Mouse (Mus musculus) midbrain, postnatal 0 days (tissue): ENCODE data around the gene Cd59b. TPM values are rescaled to one million over a fixed set of nuclear protein-coding genes. Genes with fewer than 3 reads are reported as not detected.

Source experiments
- ATAC-seq: fragments of 200-750 bp; cut with Nextera tagmentation; 2 replicates; pipeline ENCODE4 v1.8.0; 2017; ENCODE audit warnings: moderate number of reproducible peaks, mild to moderate bottlenecking, moderate TSS enrichment, moderate library complexity; ENCODE audit not compliant: low FRiP score
- DNase-seq: peaks from one replicate; pipeline ENCODE4 v3.0.0-alpha.2; 2015; ENCODE audit warnings: low spot score
- H3K27ac ChIP-seq: fragments of 300-500 bp; sonication (generic); 2 replicates; pipeline ENCODE4 v1.5.1; 2014; ENCODE audit warnings: low read depth, mild to moderate bottlenecking, low read length, mixed read lengths
- H3K27me3 ChIP-seq: fragments of 300-500 bp; sonication (generic); 2 replicates; pipeline ENCODE4 v1.6.1; 2014; ENCODE audit warnings: low read length, control low read depth, mixed read lengths; ENCODE audit not compliant: insufficient read depth
- H3K36me3 ChIP-seq: fragments of 300-500 bp; sonication (generic); 2 replicates; pipeline ENCODE4 v1.6.1; 2014; ENCODE audit warnings: low read length, control low read depth, mixed read lengths; ENCODE audit not compliant: insufficient read depth
- H3K4me1 ChIP-seq: fragments of 300-500 bp; sonication (generic); 2 replicates; pipeline ENCODE4 v1.6.1; 2014; ENCODE audit warnings: mild to moderate bottlenecking, control low read depth, antibody characterized with exemption, low read length, mixed read lengths; ENCODE audit not compliant: insufficient read depth
- H3K4me2 ChIP-seq: fragments of 300-500 bp; sonication (generic); 2 replicates; pipeline ENCODE4 v1.6.1; 2014; ENCODE audit warnings: low read depth, mild to moderate bottlenecking, low read length, mixed read lengths; ENCODE audit not compliant: poor library complexity, severe bottlenecking
- H3K4me3 ChIP-seq: fragments of 300-500 bp; sonication (generic); 2 replicates; pipeline ENCODE4 v1.5.1; 2014; ENCODE audit warnings: low read depth, mild to moderate bottlenecking, low read length, moderate library complexity
- H3K9ac ChIP-seq: fragments of 300-500 bp; sonication (generic); replicated peaks from 2 replicates; pipeline ENCODE4 v1.6.1; 2014; ENCODE audit warnings: mild to moderate bottlenecking, low read length, moderate library complexity, mixed read lengths; ENCODE audit not compliant: poor library complexity, severe bottlenecking
- H3K9me3 ChIP-seq: fragments of 300-500 bp; sonication (generic); 2 replicates; pipeline ENCODE4 v1.6.1; 2016; ENCODE audit warnings: low read length, control low read depth
- CTCF ChIP-seq: IDR thresholded peaks from 2 replicates; pipeline ENCODE4 v1.5.1; 2016; ENCODE audit warnings: antibody characterized with exemption, mild to moderate bottlenecking
- WGBS: fragments of 180-500 bp; shearing (Covaris S2); extraction: QIAGEN DNeasy Blood & Tissue Kit; methylation state at CpG from one replicate; pipeline ENCODE4 v1.1.7; 2014; 5-methylcytosine and 5-hydroxymethylcytosine counted together
- polyA plus RNA-seq: library from polyadenylated mRNA; unstranded; fragments of >200 nt; fragmentation: Nextera tagmentation; extraction: Ambion mirVana; gene quantifications from 2 replicates; pipeline ENCODE4 v1.2.1, GENCODE M21; 2015
- total RNA-seq: library from RNA; depleted of rRNA; stranded (reverse); fragments of >200 nt; gene quantifications from 2 replicates; pipeline ENCODE4 v1.2.3, GENCODE M21; 2014

The Cd59b gene
- total and polyA plus RNA-seq, 2 experiments from 2014 or later: 2.4 TPM; not detected in 1

DNA sequence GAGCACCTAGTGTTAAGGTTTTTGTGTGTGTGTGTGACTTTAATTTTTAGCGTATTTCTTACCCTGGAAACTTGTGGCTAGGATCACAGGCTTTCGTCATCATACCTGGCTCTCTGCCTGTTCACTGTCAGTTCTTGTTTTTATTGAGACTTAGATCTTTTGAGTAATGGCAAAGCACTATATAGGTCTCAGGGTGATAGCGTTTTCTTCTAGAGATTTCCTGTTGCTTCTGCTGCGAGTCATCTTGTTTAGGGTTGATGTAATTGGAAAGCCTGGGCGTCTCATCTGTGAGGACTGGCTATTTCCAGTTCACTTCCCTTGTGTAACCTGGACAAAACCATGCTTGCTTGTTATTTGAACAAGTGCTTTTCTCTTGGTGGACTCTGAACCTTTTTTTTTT lies 28.0 kb upstream of the Cd59b start:
- Histone ChIP-seq H3K4me2 (no peak overlapping the region), H3K27ac (no peak overlapping the region), H3K4me3 (no peak overlapping the region), H3K27me3 (no peaks in the 10 kb centered on the region), H3K36me3 (peaks cover 25% of the 10 kb centered on the region), H3K4me1 (no peaks in the 10 kb centered on the region), H3K9me3 (no peaks in the 10 kb centered on the region), H3K9ac (no peak overlapping the region)
- no peak for ATAC-seq
- WGBS: 82% methylated on average over 5 of the region's 5 CpGs
- no peak for TF ChIP-seq CTCF
- no peak for DNase-seq

DNA sequence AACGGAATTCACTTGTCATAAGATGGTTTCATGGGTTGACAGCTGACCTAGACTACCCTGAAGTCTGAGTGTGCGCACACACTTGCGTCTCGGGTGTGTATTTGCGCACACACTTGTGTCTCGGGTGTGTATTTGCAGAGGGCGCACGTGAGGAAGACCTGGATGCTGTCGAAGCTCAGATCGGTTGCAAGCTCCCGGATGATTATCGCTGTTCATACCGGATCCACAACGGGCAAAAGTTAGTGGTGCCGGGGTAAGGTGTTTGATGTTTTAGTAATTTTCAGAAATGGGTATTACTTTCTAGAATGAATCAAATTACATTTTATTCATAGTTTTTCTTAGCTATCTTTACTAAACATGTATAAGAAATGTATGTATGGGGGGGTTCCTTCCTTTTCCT lies 26.9 kb upstream of the Cd59b start:
- Histone ChIP-seq H3K4me2 (no peak overlapping the region), H3K4me1 (no peaks in the 10 kb centered on the region), H3K4me3 (no peak overlapping the region), H3K9me3 (no peaks in the 10 kb centered on the region), H3K9ac (no peak overlapping the region), H3K36me3 (peaks cover 24% of the 10 kb centered on the region), H3K27me3 (no peaks in the 10 kb centered on the region), H3K27ac (no peak overlapping the region)
- ATAC-seq (no peak), DNase-seq (no peak)
- 97% methylated on average over 15 of the region's 15 CpGs for WGBS
- TF ChIP-seq CTCF: no peak

DNA sequence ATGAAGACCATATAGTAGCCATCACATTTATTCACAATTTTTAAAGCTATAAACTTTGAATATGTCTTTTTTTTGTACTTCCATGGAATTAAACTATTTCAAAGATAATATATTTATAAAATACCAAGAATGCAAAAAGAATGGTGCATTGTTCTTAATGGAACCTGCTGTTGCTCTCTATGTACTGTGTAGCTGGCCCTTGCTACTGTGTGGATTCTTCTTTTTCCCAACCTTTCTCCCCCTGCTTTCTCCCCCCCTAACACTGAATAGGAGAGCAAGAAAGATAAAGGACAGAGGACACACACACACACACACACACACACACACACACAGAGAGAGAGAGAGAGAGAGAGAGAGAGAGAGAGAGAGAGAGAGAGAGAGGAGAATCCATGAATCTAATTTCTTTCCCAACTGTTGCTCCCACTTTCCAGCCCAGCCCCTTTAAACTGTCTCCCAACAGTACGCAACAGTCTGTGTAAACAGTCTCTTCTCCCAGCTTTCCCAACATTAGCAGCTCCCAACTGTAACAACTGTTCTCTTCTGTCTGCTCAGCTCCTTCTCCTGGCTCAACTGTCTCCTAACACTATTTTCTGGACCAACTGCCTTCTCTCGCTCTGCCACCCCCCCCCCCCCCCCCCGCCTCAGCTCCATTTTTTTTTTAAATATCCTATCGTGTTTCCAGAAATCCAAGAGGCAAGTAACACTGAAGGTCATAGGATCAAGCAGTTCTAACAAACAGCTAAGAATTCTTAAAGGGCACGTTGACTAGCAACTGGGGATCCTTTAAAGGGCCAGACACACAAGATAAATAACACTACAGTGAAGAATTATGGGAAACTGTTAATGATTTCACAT lies 25.8 kb upstream of the Cd59b start:
- no peaks in the 10 kb centered on the region for H3K9me3 ChIP-seq
- H3K36me3 ChIP-seq: peaks cover 28% of the 10 kb centered on the region
- H3K27ac ChIP-seq: no peak overlapping the region
- no peak for ATAC-seq
- H3K4me2 ChIP-seq: no peak overlapping the region
- no peaks in the 10 kb centered on the region for H3K4me1 ChIP-seq
- H3K27me3 ChIP-seq: no peaks in the 10 kb centered on the region
- 56% methylated on average over 5 of the region's 5 CpGs for WGBS
- no peak for DNase-seq
- TF ChIP-seq CTCF: no peak
- no peak overlapping the region for H3K9ac ChIP-seq
- no peak overlapping the region for H3K4me3 ChIP-seq

DNA sequence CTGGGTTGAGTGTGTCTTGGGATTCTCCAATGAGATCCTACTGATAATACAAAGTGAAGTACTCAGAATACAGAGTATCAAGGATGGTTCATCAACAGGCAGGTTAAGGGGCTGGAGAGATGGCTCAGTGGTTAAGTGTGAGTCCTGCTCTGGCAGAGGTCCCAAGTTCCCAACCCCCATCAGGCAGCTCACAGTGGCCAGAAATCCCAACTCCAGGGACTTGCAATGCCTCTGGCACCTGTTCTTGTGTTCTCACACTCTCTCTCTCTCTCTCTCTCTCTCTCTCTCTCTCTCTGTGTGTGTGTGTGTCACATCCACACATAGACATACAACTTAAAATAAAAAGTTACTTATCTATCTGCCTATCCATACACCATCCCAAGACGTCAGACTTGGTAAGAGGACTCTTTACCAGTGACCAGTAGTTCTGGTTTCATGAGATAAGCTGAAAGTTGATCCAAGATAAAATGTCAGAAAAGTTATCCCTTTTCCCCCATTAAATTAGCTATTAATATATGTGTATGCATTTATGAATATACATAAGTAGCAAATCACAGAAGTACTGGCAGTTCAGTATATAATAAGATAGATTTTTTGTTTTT lies 25.1 kb upstream of the Cd59b start:
- Histone ChIP-seq H3K4me1 (no peaks in the 10 kb centered on the region), H3K4me2 (no peak overlapping the region), H3K9me3 (no peaks in the 10 kb centered on the region), H3K27ac (no peak overlapping the region), H3K36me3 (peaks cover 29% of the 10 kb centered on the region), H3K4me3 (no peak overlapping the region), H3K27me3 (no peaks in the 10 kb centered on the region), H3K9ac (no peak overlapping the region)
- WGBS: 88% methylated on average over 1 of the region's 1 CpGs
- ATAC-seq (no peak), DNase-seq (no peak)
- TF ChIP-seq CTCF: no peak

DNA sequence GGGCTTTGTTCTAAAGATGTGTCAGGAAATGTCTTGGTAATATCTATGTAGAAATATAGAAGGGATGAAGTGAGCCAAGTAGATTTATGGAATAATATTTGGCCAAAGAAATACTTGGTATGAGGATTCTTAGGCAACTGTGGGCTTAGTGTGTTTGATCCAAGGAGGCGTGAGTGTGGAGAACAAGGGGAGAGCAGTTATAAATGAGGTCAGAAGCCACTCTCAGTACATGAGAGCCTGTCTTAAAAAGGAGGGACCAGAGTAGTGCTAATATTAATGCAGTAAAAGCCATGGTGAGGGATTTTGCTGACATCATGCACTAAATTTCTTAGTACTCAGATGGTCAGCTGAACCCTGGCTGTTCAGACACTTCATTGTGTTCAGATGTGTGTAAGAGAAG lies 11.3 kb upstream of the Cd59b start:
- ATAC-seq (no peak), DNase-seq (no peak)
- H3K4me1 ChIP-seq: no peaks in the 10 kb centered on the region
- no peaks in the 10 kb centered on the region for H3K9me3 ChIP-seq
- H3K27me3 ChIP-seq: no peaks in the 10 kb centered on the region
- TF ChIP-seq CTCF: no peak
- H3K9ac ChIP-seq: no peak overlapping the region
- WGBS: 94% methylated on average over 1 of the region's 1 CpGs
- H3K27ac ChIP-seq: no peak overlapping the region
- no peak overlapping the region for H3K4me2 ChIP-seq
- H3K36me3 ChIP-seq: peaks cover 31% of the 10 kb centered on the region
- no peak overlapping the region for H3K4me3 ChIP-seq

DNA sequence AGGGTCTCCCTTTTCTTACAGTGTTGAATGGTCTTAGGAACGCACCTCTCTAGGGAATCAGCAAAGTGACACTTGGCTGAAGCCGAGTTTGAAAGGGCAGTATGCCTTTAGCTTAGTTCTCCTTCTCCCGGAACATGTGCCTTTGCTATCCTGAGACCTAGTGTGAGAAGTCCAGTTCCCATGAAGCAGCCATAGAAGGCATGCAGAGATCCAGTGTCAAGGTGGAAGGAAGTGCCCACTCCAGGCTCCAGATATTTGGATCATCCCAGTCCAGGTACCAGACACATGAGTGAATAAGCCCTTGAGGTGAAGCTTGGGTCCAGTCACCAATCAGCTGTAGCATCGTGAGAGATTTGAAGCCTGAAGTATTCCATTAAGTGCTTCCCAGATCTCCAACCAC lies 10.7 kb upstream of the Cd59b start:
- TF ChIP-seq CTCF: no peak
- Histone ChIP-seq H3K4me3 (no peak overlapping the region), H3K4me1 (no peaks in the 10 kb centered on the region), H3K4me2 (no peak overlapping the region), H3K9ac (no peak overlapping the region), H3K27ac (no peak overlapping the region), H3K36me3 (peaks cover 28% of the 10 kb centered on the region), H3K27me3 (no peaks in the 10 kb centered on the region), H3K9me3 (no peaks in the 10 kb centered on the region)
- no peak for DNase-seq
- no peak for ATAC-seq
- 96% methylated on average over 4 of the region's 4 CpGs for WGBS
